Mouse (Mus musculus): ENCODE measurements around the gene Aatk. TPM values are rescaled to one million over a fixed set of nuclear protein-coding genes. Genes with fewer than 3 reads are reported as not detected.

Gene Aatk
- 0.81 and 1.6 TPM in 2 replicates for polyA plus RNA-seq (2011; ENCODE audit: insufficient read depth, insufficient read length, low read depth, missing spikeins)

DNA sequence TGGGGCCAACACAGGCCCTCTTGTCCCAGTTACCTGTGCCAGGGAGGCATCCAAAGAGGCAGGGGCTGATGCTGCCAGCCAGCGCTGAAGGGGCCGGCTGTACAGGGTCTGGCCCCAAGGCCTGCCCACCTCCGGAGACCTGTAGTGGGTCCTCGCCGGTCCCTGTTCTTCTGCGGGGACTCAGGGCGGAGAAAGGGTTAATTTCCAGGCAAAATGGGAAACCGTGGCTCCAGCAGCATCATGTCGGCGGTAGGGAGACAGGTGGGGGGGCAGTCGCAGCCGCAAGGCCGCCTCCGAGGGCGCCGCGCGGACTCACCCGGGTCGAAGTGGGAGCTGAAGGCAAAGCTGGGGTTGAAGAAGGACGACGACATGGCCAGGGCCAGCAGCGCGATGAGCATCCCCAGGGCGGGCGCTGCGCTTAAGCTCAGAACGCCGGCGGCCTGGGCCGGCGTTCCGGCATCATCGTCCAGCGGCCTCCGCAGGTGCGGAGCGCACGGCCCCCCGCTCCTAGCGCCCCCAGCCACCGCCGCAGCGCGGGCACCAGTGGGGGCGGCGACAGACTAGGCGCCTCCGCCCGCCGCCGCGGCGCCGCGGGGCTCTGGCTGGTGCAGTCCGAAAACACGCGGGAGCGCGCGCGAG is at the start of gene Aatk:
Aatk (minus strand) TSS at position 615 of the 639 bp plus-strand sequence.
- no peaks in the 10 kb centered on the region for H3K36me3 ChIP-seq (ENCODE audit: control insufficient read depth, insufficient read depth, low read length, poor library complexity, severe bottlenecking)
- TF ChIP-seq CTCF (IDR thresholded peaks at IDR 0.05; ENCODE audit: low read depth, low read length), result no peak
- no peak for TF ChIP-seq POLR2A (IDR thresholded peaks at IDR 0.05; ENCODE audit: insufficient read depth, low read length)
- TF ChIP-seq EP300 (IDR thresholded peaks at IDR 0.05; ENCODE audit: insufficient read depth, low read depth, low read length), result no peak
- no peaks in the 10 kb centered on the region for H3K9me3 ChIP-seq (replicated peaks; ENCODE audit: control insufficient read depth, insufficient read depth, low read length, poor library complexity, severe bottlenecking)
- H3K27me3 ChIP-seq (ENCODE audit: control insufficient read depth, insufficient read depth, low read length, poor library complexity, severe bottlenecking), result 0 out of 2 replicates have a peak, but pooled peaks cover 5% of the 10 kb centered on the region
- H3K4me1 ChIP-seq (ENCODE audit: control insufficient read depth, insufficient read depth, low read length), result no peaks in the 10 kb centered on the region
- peak within 1 kb of the TSS; percentile 58 for H3K4me3 ChIP-seq (ENCODE audit: low read depth, low read length)
- H3K9ac ChIP-seq (ENCODE audit: low read depth, poor library complexity, severe bottlenecking), result peak within 1 kb of the TSS; percentile 66
- H3K27ac ChIP-seq (ENCODE audit: insufficient read depth, low read length), result no peak within 1 kb of the TSS

GRCm38 (mm10) chr11:120092817-120093591 is 46.0 kb upstream of the Aatk start:
- no peak overlapping the region for H3K9ac ChIP-seq (ENCODE audit: low read depth, poor library complexity, severe bottlenecking)
- no peaks in the 10 kb centered on the region for H3K36me3 ChIP-seq (ENCODE audit: control insufficient read depth, insufficient read depth, low read length, poor library complexity, severe bottlenecking)
- no peak for TF ChIP-seq POLR2A (IDR thresholded peaks at IDR 0.05; ENCODE audit: insufficient read depth, low read length)
- TF ChIP-seq CTCF (IDR thresholded peaks at IDR 0.05; ENCODE audit: low read depth, low read length), result peak; percentile 45
- TF ChIP-seq EP300 (IDR thresholded peaks at IDR 0.05; ENCODE audit: insufficient read depth, low read depth, low read length), result no peak
- H3K4me3 ChIP-seq (ENCODE audit: low read depth, low read length), result no peak overlapping the region
- H3K4me1 ChIP-seq (ENCODE audit: control insufficient read depth, insufficient read depth, low read length), result peaks cover 2% of the 10 kb centered on the region
- H3K9me3 ChIP-seq (replicated peaks; ENCODE audit: control insufficient read depth, insufficient read depth, low read length, poor library complexity, severe bottlenecking), result no peaks in the 10 kb centered on the region
- H3K27ac ChIP-seq (ENCODE audit: insufficient read depth, low read length), result no peak overlapping the region
- H3K27me3 ChIP-seq (ENCODE audit: control insufficient read depth, insufficient read depth, low read length, poor library complexity, severe bottlenecking), result no peaks in the 10 kb centered on the region

- TF ChIP-seq POLR2A (IDR thresholded peaks at IDR 0.05; ENCODE audit: insufficient read depth, low read length), result no peak
- TF ChIP-seq EP300 (IDR thresholded peaks at IDR 0.05; ENCODE audit: insufficient read depth, low read depth, low read length), result no peak
- TF ChIP-seq CTCF (IDR thresholded peaks at IDR 0.05; ENCODE audit: low read depth, low read length), result no peak
- Histone ChIP-seq H3K4me1 (ENCODE audit: control insufficient read depth, insufficient read depth, low read length) (no peaks in the 10 kb centered on the region), H3K9ac (ENCODE audit: low read depth, poor library complexity, severe bottlenecking) (no peak overlapping the region), H3K27ac (ENCODE audit: insufficient read depth, low read length) (no peak overlapping the region), H3K36me3 (ENCODE audit: control insufficient read depth, insufficient read depth, low read length, poor library complexity, severe bottlenecking) (no peaks in the 10 kb centered on the region), H3K4me3 (ENCODE audit: low read depth, low read length) (no peak overlapping the region), H3K9me3 (replicated peaks; ENCODE audit: control insufficient read depth, insufficient read depth, low read length, poor library complexity, severe bottlenecking) (no peaks in the 10 kb centered on the region), H3K27me3 (ENCODE audit: control insufficient read depth, insufficient read depth, low read length, poor library complexity, severe bottlenecking) (no peaks in the 10 kb centered on the region)
Measured at GRCm38 (mm10) chr11:120090661-120091060, 43.7 kb upstream of the Aatk start.

DNA sequence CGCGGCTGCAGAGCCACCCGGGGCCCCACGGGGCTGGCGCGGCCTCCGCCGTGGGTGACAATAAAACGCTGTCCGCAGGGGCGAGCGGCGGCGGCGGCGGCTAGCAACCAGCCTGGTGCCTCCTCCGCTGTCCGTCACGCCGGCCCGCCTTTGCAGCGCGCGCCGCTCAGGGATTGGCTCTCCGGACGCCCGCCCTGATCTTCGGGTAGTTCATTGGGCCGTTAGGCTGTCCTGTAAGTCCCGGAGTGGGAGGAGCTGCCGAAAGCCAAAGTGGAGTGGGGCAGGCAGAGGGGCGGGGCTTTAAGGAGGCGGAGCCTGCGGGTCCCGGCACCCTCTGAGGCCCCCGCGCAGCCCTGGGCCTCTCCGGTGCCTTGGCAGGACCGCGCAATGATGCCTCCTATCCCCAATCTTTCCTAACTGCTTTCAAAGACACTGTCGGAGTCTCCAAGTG is 39.8 kb upstream of the Aatk start, which contains the start of gene Cep131:
Cep131 (minus strand) TSS at position 126 of the 451 bp plus-strand sequence.
- Histone ChIP-seq H3K9me3 (replicated peaks; ENCODE audit: control insufficient read depth, insufficient read depth, low read length, poor library complexity, severe bottlenecking) (no peaks in the 10 kb centered on the region), H3K4me3 (ENCODE audit: low read depth, low read length) (peak within 1 kb of the TSS; percentile 77), H3K4me1 (ENCODE audit: control insufficient read depth, insufficient read depth, low read length) (no peaks in the 10 kb centered on the region), H3K9ac (ENCODE audit: low read depth, poor library complexity, severe bottlenecking) (peak within 1 kb of the TSS; percentile 84), H3K27ac (ENCODE audit: insufficient read depth, low read length) (no peak within 1 kb of the TSS; the same call in 1 of the 2 replicates), H3K36me3 (ENCODE audit: control insufficient read depth, insufficient read depth, low read length, poor library complexity, severe bottlenecking) (no peaks in the 10 kb centered on the region; the same call in 1 of the 2 replicates), H3K27me3 (ENCODE audit: control insufficient read depth, insufficient read depth, low read length, poor library complexity, severe bottlenecking) (no peaks in the 10 kb centered on the region)
- no peak for TF ChIP-seq CTCF (IDR thresholded peaks at IDR 0.05; ENCODE audit: low read depth, low read length)
- TF ChIP-seq POLR2A (IDR thresholded peaks at IDR 0.05; ENCODE audit: insufficient read depth, low read length), result peak; percentile 44

GRCm38 (mm10) chr11:120085891-120086627 is 39.1 kb upstream of the Aatk start:
- no peaks in the 10 kb centered on the region for H3K9me3 ChIP-seq (replicated peaks; ENCODE audit: control insufficient read depth, insufficient read depth, low read length, poor library complexity, severe bottlenecking)
- no peak for TF ChIP-seq POLR2A (IDR thresholded peaks at IDR 0.05; ENCODE audit: insufficient read depth, low read length)
- no peak for TF ChIP-seq CTCF (IDR thresholded peaks at IDR 0.05; ENCODE audit: low read depth, low read length)
- TF ChIP-seq EP300 (IDR thresholded peaks at IDR 0.05; ENCODE audit: insufficient read depth, low read depth, low read length), result no peak
- H3K4me3 ChIP-seq (ENCODE audit: low read depth, low read length), result peak overlapping the region; percentile 77
- no peak overlapping the region for H3K27ac ChIP-seq (ENCODE audit: insufficient read depth, low read length)
- no peaks in the 10 kb centered on the region; the same call in 1 of the 2 replicates for H3K36me3 ChIP-seq (ENCODE audit: control insufficient read depth, insufficient read depth, low read length, poor library complexity, severe bottlenecking)
- H3K4me1 ChIP-seq (ENCODE audit: control insufficient read depth, insufficient read depth, low read length), result no peaks in the 10 kb centered on the region
- peak overlapping the region; percentile 84 for H3K9ac ChIP-seq (ENCODE audit: low read depth, poor library complexity, severe bottlenecking)
- H3K27me3 ChIP-seq (ENCODE audit: control insufficient read depth, insufficient read depth, low read length, poor library complexity, severe bottlenecking), result no peaks in the 10 kb centered on the region
